Mouse (Mus musculus): ENCODE data around the gene Cyp4a12a. TPM values are rescaled to one million over a fixed set of nuclear protein-coding genes. Genes with fewer than 3 reads are reported as not detected.
"Not testable (repeated sequence)": the region's sequence is repeated elsewhere in the genome, so short reads cannot be mapped to it uniquely, and the experiment has no call there.

The Cyp4a12a gene
- total RNA-seq (2021) = not detected

DNA sequence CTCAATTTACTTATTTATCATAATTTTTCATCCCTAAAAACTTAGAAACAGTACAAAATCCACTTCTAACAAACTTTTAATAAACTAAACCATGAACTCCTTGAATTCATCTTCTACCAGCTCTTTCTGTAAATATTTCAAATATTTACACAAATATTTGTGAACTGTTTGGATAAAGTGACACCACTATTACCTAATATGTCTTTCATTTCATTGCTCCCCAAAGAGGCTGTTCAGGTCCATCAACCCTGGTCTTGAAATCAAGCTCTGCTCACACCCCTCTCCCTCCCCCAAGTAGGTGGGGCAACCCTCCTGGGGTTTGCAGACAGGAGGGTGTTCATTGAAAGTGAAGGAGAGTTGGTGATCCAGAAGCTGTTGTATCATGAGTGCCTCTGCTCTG lies at the start of gene Cyp4a12a:
Cyp4a12a (plus strand) TSS at position 301 of the 400 bp plus-strand sequence.
- not testable (repeated sequence) for DNase-seq

DNA sequence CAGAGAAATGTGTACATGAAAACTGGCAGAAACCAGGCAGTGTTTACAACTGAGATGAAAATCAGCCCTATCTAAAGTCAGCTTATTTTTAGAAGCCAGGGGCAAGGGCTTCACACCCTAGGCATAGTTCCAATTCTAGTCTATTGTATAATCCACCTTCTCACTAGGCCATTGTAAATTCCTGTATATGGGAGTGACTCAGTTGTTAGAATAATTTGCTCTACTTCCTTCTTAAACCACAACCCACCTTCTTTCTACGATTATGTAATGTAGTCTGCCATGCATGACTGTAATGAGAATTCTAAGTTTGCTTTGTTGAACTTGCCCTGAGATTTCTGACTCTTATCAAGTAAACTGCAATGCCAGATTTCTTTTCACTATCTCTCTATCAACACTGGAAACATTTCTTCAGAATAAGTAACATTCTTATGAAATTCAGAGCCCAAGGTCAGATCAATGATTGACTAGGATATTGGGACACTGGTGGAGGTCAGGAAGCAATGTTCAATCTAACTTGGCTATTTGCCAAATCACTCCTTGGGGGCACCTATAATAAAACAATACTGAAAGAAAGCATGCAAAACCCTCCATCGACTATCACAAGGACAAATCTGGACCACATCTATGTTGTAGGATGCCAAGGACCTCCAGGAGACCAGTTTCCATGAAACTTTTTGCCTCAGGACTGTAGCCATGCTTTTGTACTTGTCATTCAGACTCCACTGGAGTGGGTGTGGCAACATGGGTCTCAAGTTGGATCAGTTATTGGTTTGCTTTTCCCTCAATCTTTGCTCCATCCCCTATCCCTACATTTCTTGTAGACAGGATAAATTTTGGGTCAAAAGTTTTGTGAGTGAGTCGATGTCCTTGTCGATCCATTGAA lies 33.9 kb upstream of the Cyp4a12a start:
- not testable (repeated sequence) for DNase-seq

DNA sequence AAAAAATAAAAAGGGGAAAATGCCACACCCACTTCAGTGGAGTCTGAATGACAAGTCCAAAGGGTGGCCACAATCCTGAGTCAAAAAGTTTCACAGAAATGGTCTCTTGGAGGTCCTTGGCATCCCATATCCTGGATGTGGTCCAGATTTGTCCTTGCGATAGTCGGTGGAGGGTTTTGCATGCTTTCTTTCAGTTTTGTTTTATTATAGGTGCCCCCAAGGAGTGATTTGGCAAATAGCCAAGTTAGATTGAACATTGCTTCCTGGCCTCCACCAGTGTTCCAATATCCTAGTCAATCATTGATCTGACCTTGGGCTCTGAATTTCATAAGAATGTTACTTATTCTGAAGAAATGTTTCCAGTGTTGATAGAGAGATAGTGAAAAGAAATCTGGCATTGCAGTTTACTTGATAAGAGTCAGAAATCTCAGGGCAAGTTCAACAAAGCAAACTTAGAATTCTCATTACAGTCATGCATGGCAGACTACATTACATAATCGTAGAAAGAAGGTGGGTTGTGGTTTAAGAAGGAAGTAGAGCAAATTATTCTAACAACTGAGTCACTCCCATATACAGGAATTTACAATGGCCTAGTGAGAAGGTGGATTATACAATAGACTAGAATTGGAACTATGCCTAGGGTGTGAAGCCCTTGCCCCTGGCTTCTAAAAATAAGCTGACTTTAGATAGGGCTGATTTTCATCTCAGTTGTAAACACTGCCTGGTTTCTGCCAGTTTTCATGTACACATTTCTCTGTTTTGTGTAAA lies 20.4 kb upstream of the Cyp4a12a start:
- not testable (repeated sequence) for DNase-seq

DNA sequence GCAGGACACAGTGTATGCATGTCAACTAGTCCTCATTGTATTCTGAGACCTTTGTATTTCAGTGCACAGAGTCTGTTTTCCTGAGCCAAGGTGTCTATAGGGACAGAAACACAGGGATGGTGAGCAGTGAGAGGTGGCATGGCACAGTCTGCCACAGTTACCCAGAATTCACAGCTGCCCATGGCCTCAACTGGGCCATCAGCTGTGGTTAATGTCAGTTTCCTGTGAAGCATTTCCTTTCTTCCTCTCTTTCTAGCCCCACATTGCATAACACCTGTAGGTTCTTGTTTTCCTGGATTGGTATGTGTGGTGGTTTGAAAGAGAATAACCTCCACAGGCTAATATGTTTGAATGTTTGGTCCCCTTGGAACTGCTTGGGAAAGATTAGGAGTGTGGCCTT lies 18.5 kb upstream of the Cyp4a12a start:
- no peak for DNase-seq

DNA sequence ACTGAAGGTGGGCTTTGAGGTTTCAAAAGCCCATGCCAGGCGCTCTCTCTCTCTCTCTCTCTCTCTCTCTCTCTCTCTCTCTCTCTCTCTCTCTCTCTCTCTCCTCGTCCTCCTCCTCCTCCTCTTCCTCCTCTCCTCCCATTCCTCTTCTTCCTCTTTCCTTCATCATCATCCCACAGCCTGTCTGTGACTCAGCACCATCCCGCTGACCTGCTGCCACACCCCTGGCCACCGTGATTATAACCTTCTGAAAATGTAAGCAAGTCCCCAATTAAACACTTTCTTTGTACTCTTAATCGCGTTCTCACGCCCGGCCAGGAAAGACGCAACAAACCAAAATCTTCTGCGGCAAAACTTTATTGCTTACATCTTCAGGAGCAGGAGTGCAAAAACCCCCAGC lies 18.1 kb upstream of the Cyp4a12a start:
- DNase-seq = not testable (repeated sequence)

DNA sequence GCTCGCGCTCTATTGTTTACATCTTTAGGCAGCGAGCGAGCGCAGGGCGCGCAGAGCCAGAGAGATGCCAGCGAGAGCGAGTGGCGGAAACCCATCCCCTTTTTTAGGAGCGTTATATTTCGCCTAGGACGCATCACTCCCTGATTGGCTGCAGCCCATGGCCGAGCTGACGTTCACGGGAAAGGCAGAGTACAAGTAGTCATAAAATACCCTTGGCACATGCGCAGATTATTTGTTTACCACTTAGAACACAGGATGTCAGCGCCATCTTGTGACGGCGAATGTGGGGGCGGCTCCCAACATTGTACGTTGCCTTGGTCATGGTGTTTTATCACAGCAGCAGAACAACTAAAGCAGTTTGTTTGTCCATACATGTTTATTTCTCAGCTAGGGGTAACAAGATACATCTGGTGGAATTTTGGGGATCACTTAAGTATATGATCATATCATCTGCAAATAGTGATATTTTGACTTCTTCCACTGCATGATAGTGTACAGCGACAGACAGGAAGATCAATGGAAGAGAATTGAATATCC lies 17.5 kb upstream of the Cyp4a12a start:
- DNase-seq = not testable (repeated sequence)

DNA sequence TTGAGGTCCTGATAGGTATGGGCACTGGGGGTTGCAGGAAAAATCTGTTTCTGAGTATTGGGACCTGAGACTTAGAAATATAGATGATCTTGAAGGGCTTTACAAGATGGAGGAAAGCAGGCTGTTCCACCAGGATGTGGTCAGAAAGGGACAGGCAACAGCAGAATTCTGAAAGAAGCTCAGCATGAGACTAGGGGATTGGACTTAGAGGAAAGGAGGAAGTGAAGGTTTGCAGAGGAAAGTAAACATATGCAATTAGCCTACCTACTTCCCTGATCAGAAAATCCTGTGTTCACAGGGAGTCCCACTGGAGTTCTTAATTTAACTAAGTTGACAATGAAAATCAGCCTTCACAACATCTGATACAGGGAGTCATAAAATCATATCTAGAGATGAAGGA lies 26.9 kb downstream of the Cyp4a12a start:
- DNase-seq = not testable (repeated sequence)

DNA sequence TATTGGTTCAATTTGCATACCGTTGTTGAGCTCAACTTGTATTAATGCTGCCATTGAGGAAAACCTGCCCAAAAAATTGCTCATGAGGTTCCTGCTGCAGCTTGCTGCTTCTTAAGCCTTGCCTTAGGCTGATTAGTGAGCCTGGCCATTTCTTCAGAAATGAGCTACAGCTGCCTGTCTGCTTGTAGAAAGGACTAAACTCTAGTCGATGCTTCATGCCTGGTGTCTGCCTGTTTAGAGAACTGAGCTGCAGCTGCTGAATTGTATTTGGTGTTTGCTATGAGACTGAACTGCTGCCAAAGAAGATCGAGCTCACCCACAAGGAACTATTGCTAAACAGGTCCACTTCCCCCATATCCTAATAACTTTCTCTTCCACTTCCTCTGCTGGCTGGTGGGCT lies 66.8 kb downstream of the Cyp4a12a start:
- DNase-seq = not testable (repeated sequence)

DNA sequence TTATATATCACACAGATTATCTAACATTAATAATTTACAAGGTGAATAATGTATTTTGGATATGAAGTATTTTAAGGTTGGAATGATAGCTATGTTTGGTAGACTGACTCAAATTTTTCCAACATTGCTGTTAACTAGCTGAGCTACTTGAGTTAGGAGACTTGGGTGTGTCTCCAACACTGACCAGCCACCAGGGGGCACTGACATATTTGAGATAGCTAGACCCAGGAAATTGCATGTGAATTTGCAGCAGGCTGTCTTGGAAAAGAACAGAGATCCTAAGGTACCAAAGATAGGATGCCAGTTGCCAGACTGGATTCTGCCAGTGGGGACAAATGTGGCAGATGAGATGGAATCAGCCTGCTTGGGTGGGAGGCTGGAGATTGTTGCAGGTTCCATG lies 69.2 kb downstream of the Cyp4a12a start:
- not testable (repeated sequence) for DNase-seq

Other genes with a start within 250 kb of the Cyp4a12a start
- 1 to 10 TPM; 1.1 to 1.3 TPM for gene Tal1, start 242.6 kb upstream of the Cyp4a12a start, total RNA-seq (2021)
- under 1 TPM in 1 of 2 experiments, not detected in 1; 0.75 TPM for gene Pdzk1ip1, start 210.3 kb upstream of the Cyp4a12a start, total RNA-seq (2021)
- 1 to 10 TPM; 7.0 to 7.2 TPM for gene Cyp4x1, start 164.8 kb upstream of the Cyp4a12a start, total RNA-seq (2021)
- not detected for gene Cyp4a29, start 57.0 kb upstream of the Cyp4a12a start, total RNA-seq (2021)
- not detected for gene Cyp4a12b, start 112.6 kb downstream of the Cyp4a12a start, total RNA-seq (2021)
- not detected for gene Cyp4a30b, start 153.6 kb downstream of the Cyp4a12a start, total RNA-seq (2021)
- not detected for gene Cyp4a14, start 197.1 kb downstream of the Cyp4a12a start, total RNA-seq (2021)
- not detected for gene Cyp4a10, start 219.2 kb downstream of the Cyp4a12a start, total RNA-seq (2021)

All from layer of hippocampus, postnatal 36 days (tissue).